Mouse (Mus musculus) layer of hippocampus, postnatal 36 days (tissue): ENCODE data around the gene Golga5. TPM values are rescaled to one million over a fixed set of nuclear protein-coding genes. Genes with fewer than 3 reads are reported as not detected.
A peak's percentile ranks its signal among the peaks of the same experiment; 100 is the strongest.

Experiments used
- DNase-seq, 2 experiments: peaks; one replicate each; pipeline ENCODE4 v3.0.0; 2022
- total RNA-seq, 2 experiments: library from RNA; stranded (reverse); gene quantifications; 2 replicates each; pipeline ENCODE4 v1.2.3; 2021

Golga5 gene
- total RNA-seq, result 10 to 100 TPM; 26.0 to 27.1 TPM

DNA sequence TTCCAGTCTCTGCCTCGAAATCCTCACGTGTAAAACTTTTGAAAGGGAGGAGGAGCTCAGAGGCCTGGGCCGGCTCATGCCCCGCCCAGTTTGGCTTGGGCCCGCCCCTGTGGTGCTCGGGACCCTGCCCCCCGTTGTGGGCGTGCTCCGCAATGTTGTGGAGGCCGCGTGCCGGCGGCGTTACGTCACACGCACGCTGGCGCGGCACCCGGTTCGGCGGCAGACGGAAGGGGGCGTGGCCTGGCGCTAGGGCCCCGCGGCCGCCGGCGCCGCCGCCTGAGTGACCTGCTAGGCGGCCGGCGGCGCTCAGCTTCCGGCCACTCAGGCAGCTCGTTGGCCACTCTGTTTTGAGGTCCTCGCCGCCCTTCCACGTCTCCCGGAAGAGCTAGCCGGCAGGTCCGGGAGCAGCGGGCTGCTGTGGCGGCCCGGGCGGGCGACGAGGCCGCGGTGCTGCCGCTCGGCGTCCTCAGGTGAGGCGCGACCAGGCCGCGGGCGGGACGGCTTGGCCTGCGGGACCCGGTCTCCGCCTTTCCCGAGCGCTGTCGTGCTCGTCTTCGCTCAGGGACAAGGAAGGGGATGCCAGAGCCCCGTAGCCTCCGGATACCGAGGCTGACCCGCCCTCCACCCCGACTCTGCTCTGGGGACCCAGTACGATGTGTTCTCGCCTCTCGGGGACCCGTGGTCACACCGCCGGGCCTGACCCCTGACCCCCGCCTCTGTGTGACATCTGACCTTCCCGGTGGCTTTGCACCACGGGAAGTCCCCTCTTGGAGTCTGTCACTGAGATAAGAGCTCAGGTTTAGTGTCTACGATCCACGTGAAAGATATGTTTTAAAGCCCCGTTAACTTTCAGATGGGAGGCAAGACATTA is at the start of gene Golga5:
TSS of gene Golga5 (plus strand) at position 242 of the 871 bp plus-strand sequence.
- peak; percentile 96 to 97 for DNase-seq

DNA sequence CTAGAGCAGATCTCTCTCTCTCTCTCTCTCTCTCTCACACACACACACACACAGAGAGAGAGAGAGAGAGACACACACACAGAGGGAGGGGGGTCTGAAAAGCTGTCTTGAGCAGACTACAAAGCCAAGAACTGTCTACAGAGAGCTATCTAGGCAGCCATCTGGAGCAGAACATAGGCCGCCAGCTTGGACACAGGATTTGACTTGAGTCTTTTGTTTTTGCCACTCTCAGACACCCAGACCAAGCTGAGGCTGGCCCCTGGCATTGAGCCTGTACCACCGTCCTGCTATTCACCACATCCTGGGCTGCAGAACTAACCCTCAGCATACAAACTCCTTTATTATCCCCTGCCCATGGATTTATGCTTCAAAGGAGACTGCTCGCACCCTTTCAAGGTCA is 49.4 kb upstream of the Golga5 start:
- no peak for DNase-seq

DNA sequence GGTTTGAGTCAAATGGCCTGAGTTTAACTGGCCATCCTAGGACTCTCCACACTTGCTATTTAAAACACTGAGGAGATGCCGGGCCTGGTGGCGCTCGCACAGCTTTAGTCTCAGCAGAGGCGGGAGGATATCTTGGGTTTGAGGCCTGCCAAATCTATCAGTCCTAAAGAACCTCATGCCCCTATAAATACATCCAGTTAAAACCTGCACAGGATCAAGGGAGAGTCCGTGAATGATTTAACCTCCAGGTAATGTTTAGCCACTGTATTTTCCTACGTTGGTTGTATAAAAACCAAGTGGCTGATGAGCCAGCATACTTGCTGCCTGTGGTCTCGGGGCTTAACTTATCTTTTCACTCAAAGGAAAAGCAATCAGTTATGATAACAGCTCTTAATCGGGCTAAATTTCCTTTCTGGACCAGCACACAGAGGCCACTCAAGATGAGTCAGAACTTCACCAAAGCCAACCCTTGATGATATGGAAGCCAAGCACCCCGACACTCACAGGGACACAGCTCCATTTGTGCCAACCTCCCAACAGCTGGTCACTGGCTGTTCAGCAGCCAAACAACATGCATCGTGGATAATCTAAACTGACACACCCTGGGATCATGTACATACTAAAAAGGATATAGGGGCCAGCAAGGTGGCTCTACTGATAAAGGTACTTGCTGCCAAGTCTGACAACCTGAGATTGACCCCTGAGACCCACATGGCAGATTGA is 48.6 kb upstream of the Golga5 start:
- DNase-seq, result no peak

DNA sequence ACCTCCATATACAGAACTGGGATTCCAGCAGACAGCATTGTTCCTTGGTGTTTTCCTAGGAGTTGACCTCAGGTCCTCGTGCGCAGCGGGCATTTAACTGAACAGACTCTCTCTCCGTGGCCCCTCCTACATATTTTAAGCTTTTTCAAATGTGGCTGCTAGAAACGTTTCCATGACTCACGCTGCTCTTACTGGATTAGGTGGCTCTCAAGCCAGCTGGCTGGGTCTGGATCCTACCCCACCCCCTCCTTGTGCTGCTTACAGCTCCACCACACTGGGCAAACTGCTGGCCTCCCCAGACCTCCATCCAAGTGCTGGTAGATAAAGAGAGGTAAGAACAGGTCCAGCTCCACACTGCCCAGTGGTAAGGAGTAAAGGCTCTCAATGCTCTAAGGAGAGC is 46.9 kb upstream of the Golga5 start:
- DNase-seq, result no peak

DNA sequence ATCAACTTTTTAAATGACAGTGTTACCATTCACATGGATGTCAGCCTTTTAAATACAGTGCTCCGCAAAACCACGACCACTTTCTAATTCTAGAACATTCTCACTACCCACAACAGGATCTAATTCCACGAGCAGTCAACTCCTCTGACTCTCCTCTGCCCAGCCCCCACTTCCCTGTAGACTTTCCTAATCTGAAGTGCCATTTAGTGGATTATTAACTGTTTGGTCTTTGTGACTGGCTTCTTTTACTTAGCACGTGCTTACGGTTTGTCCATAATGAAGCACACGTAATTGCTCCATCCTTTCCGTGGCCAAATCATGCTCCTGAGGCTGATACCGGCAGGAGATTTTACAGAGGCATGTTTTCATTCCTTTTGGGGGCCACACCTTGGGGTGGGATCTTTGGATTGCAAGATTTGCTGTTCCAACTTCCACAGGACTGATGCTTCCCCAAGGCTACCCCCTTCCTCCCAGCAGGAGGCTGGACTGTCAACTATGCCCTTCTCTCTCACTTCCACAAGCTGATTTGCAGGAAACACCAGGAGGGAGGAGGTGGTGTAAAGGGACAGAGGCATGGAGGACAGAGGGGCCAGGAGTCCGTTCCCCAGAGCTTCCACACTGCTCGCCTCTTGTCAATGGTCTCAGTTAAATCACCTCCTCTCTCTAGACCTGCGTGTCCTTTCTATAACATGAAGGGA is 46.2 kb upstream of the Golga5 start:
- no peak for DNase-seq

DNA sequence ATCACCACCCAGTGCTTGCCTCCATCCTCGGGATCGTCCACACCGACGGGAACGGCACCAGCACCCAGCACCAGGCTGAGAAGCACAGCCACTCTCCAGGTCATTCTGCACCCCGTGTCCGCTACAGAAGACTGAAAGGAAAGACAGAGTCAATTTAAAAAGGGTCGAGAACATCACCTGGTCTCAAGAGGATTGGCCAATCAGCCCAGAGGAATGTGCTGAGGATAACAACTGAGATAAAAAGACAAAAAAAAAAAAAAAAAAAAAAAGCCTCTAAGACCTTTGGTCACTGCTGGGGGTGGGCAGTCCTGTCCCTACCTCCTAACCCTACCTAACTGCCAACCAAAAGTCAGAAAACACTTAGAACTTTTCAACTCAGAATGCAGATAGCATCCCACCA is 45.3 kb upstream of the Golga5 start:
- no peak for DNase-seq

DNA sequence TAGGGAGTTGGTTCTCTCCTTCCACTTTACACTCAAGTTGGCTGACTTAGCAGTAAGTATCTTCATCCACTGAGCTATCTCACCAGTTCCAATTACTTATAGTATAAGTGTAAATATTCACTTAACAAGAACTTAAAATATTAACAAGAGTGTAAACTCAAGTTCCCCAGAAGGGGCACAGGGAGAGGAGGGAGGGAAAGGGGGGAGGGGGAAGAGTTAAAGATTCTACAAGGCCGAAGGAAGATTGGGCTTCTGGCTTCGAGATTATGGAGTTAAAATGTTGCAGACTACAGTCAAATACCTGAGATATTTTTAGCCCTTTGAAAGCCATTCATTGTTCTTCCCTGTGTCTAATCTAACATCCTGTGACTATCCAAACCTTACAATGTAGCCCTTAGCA is 44.5 kb upstream of the Golga5 start:
- DNase-seq, result no peak

DNA sequence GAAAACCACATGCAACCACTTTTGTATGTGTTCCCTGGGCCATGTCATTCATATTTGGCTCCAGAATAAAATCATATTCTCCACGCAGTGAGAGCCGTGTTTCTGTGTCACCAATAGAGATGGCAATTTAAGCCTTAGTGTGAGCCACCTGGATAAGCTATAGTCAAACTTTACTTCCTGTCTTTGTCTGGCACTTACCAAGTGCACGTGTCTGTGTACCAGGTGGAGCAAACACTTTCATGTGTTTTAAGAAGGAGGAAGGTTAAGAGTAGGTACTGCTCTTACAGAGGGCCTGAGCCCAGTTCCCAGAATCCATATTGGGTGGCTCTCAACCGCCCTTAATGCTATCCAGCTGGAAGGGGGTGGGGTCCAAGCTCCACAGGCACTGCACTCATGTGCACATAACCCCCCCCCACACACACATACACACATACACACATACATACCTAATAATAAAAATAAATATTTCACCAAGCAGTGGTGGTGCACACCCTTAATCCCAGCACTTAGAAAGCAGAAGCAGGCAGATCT is 43.8 kb upstream of the Golga5 start:
- no peak for DNase-seq

DNA sequence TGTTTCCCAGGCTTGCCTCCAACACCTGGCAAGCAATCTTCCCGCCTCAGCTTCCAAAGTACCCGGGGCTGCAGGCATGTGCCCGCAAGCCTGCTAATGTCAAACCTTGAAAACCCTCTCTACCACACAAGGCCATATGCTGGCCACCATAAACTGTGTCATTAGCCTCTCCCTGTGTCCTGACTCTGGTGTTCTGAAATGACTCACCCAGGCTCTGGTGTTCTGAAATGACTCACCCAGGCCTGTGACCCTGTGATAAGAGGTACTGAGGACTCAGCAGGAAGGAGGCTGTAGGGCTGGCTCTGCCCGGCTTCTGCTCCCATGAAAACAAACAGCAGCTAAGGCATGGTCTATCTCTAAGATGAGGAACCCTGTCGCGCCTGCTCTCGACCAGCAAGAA is 42.6 kb upstream of the Golga5 start:
- DNase-seq, result no peak

DNA sequence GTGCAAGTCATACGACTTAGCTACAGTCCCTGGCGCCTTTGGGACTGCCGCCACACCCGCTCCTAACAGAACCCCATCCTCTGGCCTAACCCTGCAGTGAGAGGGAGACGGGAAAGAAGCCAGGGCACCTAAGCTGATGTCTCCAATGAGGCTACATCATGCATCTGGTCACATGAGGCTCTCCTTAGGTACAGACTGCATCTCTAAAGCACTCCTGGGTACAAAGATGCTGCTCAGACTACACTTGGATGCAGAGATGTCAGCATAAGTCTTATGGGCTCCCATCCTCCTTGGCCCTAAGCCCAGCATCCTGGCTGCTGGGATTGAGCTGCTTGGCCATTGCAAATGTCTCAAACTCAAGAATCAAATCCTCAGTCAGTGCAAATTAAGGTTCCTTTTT is 39.3 kb upstream of the Golga5 start:
- no peak for DNase-seq

DNA sequence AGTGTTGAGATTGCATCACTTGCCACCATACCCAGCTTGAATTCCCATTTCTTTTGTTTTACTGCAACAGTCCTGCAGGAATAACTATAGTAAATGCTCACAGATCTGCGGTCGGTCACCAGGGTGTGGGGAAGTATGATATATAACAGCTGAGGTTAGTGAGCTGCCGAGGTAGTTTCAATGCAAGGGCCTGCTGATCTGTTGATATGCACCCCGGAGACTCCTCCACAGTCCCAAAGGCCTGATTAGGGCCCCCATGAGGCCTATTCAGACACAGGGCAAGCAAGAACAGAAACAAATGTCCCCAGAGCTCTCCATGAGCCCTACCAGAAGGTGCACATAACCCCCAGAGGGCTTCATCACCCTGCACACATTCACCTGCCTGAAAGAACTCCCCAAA is 38.7 kb upstream of the Golga5 start:
- no peak for DNase-seq

DNA sequence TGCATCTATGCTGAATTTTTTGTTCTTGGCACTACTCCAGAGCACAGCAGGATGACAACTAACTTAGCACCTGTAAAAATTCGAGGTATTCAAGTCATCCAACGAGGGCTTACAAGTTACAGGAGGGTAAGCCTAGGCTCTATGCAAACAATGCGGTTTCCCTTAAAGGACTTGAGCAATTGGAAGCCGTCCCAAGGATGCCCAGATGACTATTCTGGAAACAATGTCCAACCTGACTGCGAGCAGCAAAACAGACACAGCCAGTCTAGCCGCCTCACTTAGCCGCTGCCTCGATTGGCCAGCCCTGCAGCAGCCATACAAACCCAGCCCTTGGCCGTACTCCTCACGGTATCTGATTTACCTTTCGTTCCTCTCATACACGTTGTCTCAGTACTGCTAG is 36.7 kb upstream of the Golga5 start:
- DNase-seq, result no peak

DNA sequence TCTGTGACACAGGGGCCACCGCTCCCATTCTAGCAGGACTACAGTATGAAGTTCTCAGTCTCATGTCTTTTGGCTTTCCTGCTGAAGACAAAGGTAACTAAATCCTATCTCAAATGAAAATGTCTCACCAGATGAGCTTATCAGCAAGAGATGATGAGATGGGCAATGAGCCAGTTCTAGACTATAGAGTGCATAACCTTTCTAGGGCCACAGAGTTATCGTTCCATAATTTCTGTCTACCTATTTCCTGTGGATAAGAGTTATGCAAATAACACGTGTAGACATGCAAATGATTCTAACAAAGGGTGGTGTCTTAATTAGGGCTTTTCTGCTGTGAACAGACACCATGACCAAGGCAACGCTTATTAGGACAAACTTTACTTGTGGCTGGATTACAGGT is 34.8 kb upstream of the Golga5 start:
- DNase-seq, result no peak

DNA sequence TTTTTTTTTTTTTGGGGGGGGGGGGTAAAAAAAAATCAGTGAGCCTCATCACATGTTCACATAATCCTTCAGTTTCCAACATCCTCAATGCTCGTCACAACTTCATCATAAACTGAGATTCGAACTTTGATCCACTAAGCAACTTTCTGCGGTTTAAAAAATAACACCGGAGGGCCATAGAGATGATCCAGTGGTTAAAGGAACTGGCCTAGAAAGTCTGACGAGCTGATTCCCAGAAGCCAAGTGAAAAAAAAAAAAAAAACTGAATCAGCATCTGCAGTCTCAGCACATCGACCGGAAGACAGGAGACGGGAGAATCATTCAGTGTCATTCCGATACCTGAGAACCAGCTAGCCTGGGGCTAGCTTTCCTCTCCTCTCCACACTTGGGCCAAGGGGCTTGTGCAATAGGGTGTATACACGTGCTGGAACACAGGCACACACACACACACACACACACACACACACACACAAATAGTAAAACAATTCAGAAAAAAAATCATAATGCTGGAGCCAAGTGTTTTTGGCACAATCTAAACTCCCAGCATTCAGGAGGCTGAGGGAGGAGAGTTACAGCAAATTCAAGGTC is 31.9 kb upstream of the Golga5 start:
- DNase-seq, result no peak

DNA sequence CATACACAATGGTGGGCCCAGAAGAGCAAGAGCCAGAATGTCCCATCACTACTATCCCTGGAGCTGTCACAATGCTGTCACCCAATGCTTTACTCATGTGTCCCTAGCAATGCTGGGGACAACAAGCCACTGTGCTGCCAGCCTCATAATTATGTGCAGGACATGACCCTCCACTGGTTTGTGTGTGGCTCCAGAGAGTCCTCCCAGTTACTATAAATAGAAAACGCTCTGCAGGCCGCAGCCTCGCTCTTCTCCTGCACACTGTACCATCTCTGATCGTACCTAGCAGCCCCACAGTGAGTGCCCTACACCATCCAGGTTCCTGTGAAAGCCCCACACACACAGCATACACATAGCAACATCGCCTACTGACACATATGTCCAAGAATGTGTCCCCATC is 31.0 kb upstream of the Golga5 start:
- no peak for DNase-seq

DNA sequence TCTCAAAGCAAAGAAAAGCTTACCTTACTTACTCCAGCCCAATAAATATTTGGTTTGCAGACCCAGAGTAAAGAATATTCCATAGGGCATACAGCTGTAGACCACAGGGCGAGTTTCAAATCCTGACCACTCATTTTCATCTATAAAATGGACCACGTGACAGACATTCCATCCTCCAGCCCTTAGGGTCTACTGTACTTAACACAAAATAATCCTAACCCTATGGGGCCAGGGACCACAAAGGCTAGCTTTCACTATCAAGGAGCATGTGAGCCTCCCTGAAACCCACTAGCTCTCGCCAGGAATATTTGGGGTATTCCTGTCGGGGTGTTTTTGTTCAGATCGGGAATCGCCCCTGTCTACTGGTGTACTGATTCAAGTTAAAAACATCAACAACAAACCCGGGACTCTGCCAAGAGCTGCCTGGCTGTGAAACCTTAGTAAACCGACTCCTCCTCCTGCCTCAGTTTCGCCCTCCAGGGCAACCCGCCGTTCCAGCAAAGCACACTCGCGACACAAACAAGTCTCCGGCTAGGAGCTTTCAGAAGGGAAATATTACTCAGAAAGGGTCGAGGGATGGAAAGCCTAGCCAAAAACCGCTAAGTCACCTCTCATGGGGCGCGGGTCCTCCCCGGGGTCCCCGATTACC is 29.8 kb upstream of the Golga5 start:
- DNase-seq, result no peak

DNA sequence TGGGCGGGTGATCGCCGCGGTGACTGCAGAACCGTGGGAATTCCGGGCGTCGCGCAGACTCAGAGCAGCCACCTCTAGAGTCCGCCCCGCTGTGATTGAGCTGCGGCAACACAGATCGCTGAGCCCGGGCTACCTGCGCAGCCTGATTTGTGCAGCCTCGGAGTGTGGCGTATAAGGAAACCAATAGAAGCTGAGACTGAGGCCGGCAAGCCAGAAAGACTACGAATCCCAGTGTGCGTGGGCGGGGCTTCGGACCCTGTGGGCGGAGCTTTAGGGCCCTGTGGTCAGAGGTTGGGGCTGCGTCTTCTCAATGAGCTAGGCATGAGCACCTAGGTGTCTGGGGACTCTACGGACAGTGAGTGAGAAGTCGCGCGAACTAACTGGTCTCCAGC is 29.3 kb upstream of the Golga5 start, which contains the start of gene Lgmn:
TSS of gene Lgmn (minus strand) at position 182 of the 392 bp plus-strand sequence.
- DNase-seq, result peak; percentile 98

DNA sequence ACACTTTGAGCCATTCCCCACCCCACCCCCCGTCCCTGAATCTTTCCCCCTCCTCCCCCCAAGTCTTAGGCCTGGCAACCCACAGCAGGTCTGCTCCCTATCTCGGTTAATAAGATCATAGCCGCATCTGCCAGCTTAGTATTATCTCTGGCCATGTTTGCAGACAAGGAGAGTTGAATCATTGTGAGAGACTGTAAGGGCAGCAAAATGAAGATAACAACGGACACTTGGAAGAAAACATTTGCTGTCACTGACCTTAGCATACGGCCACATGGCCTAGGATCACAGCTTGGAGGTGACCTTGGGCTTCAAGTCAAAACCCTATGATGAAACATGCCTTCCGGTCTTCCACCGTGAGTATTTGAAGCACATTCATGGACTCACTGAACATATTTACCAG is 28.4 kb upstream of the Golga5 start:
- no peak for DNase-seq

DNA sequence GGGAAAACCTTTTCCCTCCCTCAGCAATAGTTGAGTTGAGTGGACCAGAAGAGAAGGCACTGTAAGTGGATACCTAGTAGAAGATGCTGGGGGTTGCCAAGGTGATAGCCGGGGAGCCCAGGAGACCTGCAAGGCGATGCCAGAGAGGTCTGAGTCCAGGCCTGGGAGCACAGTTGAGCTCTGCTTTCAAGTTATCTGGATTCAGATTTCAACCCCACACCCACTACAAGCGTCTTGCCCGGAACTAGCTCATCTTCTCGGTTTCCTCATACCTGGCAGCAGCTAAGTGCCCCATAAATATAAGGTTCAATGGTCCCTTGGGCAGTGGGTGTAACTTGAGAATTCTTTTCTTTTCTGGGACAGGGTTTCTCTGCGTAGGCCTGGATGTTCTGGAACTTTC is 27.8 kb upstream of the Golga5 start:
- no peak for DNase-seq

DNA sequence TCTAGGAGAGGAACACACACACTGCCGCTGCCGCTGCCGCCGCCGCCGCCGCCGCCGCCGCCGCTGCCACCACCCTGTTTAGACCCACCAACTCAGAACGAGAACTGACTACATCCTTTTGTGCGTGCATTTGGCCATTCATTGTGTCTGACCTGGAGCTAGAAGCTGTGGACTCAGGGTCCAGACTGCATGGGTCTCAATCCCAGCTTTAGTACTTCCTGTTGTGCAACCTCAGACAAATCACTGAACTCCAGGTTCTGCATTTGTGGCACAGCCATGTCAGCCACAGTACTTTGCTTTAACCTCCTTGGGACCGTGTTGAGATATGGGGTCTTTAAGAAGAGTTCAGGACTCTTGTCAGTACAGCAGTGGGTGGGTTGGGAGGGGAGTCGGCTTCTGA is 26.3 kb upstream of the Golga5 start:
- no peak for DNase-seq

DNA sequence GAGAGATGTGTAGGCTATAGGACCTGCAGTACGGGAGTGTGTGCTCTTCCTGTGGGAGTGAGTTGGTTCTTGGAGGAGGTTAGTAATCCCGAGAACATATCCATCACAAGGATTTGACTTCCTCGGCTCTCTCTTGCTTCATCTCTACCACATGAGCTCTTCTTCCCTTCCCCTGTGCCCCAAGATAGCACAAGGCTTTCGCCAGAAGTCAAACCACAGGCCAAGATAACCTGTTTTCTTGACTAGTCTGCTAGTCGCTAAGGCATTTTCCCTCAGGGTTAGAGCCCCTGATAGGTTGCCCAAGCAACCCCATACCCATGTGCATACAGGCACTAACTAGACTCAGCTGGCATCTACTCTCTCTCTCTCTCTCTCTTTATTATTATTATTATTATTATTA is 25.3 kb upstream of the Golga5 start:
- DNase-seq, result no peak

DNA sequence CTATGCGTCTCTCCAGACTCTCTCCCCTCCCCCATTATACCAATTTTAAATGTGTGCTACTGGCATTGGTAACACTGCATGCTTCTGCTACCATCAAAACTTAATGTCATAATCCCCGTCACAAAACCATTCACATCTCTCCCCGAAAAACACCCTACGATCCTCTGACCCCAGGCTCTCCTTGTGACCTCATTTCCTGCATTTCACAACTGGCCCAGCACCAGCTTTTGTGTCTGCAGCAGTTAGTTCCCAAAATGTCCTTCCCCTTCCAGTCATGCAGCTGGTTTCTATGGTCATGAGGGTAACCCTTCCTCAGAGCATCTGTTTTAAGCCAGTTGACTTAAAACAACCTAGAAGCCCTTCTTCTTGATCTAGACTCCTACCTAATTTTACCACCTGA is 23.5 kb upstream of the Golga5 start:
- no peak for DNase-seq
